Mouse (Mus musculus) yolk sac, embryonic 10.5 days (tissue): ENCODE results near the gene Tmcc1.
"Not testable (repeated sequence)": the region's sequence is repeated elsewhere in the genome, so short reads cannot be mapped to it uniquely, and the experiment has no call there.

ENCODE experiments used
- DNase-seq: peaks from one replicate; pipeline ENCODE4 v3.0.0-alpha.2; 2017; ENCODE audit warnings: low spot score

Tmcc1 gene

GRCm38 (mm10) chr6:116074892-116075291 lies 118.4 kb downstream of the Tmcc1 start:
- no peak for DNase-seq

DNA sequence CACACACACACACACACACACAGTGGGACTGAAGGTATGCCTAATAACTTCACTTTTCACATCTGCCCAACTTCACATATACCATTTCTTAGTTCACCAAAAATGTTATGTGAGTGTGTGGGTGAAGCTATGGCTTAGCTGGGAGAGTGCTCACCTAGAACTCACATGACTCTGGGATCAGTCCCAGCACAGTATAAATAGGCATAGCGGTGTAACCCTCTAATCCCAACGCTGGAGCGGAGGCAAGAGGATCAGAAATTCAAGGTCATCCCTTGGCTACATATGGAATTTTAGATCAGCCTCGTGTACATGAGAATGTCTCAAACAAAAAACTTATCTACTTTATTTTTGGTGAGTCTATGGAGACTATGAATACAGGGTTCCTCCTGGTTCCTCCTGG lies 119.7 kb downstream of the Tmcc1 start:
- no peak for DNase-seq

GRCm38 (mm10) chr6:116072746-116073261 lies 120.5 kb downstream of the Tmcc1 start:
- no peak for DNase-seq

DNA sequence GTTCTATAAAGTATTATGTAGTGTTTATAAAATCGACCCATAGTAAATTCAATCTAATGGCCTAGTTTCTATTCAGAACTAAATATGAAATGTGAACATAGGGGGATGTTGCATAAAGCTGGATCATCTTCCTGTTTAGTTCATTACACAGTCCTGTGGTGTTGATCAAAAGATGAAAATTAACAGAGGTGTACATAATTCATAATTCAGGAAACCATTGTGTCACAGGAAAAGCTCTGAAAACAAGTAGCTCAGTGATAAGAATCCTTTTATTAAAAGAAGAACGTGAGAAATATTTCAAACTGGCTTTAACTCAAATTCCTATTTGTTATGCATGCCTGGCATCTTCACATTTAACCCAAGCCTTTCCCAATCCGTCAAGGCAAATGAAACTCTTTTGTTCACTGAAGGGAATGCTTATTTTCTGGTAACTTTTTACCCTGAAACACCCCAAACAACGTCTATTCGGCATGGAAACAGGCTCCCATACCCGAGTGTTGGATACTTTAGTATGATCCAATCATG lies 121.0 kb downstream of the Tmcc1 start:
- DNase-seq = no peak

DNA sequence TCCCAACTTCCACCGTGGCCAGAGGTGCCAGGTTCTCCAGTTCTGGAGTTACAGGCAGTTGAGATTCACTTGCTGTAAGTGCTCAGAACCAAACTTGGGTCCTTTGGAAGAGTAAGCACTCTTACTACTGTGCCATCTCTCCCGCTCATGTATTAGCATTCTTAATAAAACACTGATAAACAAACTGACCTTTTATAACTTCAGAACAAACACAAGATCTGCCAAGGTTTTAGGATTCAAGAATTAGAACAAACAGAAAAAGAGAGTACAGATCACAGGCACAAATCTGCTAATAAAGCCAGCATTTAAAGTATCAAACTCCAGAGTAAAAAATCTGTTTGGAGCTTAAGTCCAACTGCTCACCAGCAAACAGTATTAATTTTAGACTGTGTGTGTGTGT lies 121.5 kb downstream of the Tmcc1 start:
- DNase-seq = no peak

DNA sequence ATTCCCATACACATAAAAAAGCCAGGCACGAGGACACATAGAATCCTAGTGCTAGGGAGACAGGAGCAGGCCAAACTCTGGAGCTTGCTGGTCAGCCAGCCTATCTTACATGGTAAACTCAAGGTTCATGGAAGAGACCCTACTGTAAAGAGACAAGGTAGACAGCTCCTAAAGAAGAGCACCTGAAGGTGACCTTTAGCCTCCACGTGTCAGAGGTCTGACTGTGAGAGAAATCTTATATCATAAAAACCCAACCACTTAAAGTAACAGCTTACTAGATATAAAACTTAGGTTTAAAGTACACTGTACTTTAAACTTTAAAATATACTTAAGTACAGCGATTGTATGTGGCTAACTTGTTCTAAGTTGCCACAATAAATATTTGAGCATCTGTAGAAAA lies 122.7 kb downstream of the Tmcc1 start:
- DNase-seq = no peak

DNA sequence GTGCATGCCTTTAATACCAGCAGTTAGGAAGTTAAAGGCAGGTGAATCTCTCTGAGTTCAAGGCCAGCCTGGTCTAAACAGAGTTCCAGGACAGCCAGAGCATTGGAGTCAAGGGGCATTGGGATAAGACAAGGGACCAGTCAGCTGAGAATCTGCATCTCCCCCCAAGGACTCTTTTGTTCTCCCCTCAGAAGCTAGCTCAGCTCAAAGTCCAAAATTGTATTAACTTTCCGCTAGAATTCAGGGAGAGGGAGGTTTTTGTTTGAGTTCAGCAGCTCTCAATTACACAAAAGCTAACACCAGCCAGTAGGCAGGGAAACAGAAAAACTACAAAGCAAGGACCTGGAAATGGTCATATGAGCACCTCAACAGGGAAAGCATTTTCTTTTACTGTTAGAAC lies 129.8 kb downstream of the Tmcc1 start:
- peak; percentile 11 for DNase-seq

- not testable (repeated sequence) for DNase-seq
Observed at GRCm38 (mm10) chr6:116059542-116059941, 133.7 kb downstream of the Tmcc1 start.

- no peak for DNase-seq
Observed at GRCm38 (mm10) chr6:116058541-116059300, 134.6 kb downstream of the Tmcc1 start.

- peak; percentile 22 for DNase-seq
Observed at GRCm38 (mm10) chr6:116056676-116057264, 136.5 kb downstream of the Tmcc1 start.

- no peak for DNase-seq
Observed at GRCm38 (mm10) chr6:116055766-116056165, 137.5 kb downstream of the Tmcc1 start.

DNA sequence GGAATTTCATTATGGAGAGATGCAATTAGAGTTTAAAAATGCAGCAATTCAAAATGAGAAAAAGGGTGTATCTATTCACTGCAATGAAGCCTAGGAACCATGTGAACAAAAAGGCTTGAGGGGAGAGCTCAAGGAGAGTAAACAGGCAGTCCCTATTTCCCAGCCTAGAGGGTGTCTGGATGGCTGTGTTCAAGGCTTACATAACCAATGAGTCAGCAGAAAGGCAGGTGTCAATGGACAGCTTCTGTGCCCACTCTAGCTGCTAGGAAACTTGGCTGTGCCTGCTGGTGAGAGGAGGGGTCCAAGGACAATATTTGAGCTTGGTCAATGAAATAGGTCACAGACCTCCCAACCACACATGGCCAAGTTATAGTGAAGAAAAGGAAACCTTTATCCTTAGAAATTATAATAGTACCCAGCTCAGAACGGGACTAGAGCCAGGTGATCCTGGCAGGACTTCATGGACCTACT lies 138.2 kb downstream of the Tmcc1 start:
- no peak for DNase-seq

- DNase-seq = no peak
Observed at GRCm38 (mm10) chr6:116047896-116048295, 145.4 kb downstream of the Tmcc1 start.

GRCm38 (mm10) chr6:116047366-116047765 lies 145.9 kb downstream of the Tmcc1 start:
- DNase-seq = no peak

DNA sequence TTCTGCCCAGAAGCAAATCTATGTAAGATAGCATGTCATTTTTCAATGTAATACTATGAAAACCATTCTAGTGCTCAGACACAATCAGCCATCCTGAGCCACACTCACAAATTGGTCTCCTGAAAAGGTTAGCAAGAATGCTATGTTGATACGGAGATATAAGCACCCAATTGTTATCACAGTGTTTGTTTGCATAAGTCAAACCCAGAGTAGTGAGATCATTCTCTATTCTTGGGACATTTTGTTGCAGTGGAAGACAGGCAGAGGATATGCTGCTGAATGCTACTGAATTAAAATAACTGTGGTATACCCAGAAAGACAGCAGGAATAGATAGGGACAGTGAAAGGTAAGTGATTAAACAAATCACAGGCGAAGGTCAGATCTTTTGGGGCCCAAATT lies 149.2 kb downstream of the Tmcc1 start:
- DNase-seq = no peak

GRCm38 (mm10) chr6:116038222-116038621 lies 155.1 kb downstream of the Tmcc1 start:
- DNase-seq = no peak

DNA sequence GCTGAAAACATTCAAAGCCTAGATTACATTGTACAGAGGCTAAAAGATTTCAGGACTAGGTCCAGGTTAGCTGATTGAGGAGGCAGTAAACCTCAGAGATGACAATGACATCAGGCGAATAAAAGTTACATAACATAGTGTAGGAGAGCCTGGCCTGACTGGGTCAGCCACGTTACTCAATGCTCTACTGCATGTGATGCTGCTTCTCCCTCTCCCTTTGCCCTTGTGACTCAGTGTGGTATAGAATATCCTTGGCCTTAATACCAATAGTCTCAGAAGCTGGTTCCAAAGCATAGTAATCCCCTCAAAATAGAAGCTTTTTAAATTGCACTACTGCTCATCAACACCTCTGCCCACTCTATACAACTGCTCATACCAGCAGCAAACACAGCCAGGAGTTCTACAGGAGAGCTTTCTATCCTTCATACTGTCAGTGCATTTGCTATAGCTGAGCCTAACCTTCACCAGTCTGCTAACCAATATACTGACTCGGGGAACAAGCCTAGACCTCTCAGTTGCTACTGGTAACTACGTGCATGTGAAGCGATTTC lies 155.9 kb downstream of the Tmcc1 start:
- no peak for DNase-seq

DNA sequence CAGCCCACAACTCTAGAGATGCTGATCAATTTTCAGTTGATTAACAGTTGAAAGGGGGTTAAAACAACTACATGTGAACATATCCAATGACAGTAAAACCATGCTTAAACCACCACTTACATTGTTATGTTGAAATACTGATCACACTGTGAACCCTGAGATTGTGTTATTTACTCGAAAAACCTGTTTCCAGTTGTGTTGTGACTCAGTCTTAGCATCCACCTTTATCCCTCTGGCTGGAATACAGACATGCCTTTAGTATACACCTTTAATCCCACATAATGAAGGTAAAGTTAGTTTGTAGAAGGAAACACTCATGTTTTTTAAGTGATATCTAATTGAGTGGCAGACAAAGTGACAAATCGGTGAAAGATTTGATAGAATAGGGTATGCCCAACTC lies 156.7 kb downstream of the Tmcc1 start:
- no peak for DNase-seq

DNA sequence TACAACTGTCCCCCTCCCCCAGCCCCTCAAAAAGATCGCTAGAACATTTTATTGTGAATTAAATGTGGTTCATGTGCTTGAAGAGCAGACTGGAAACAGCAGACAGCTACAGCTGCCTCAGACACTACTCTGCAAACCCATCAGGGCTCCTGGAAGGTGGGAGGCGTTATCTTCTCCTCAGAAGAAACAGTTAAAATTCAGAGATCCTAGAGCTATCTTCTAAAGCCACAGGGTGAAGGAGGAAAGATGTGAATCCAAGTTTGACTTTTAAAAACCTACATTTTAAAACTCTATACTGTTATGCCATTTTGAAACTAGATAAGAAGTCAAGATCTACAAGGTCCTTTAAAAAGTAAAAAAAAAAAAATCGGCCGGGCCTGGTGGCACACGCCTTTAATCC lies 162.2 kb downstream of the Tmcc1 start:
- DNase-seq = no peak

GRCm38 (mm10) chr6:116024666-116025065 lies 168.6 kb downstream of the Tmcc1 start:
- no peak for DNase-seq

- no peak for DNase-seq
Observed at GRCm38 (mm10) chr6:116021961-116022485, 171.3 kb downstream of the Tmcc1 start.

GRCm38 (mm10) chr6:116015902-116016301 lies 177.4 kb downstream of the Tmcc1 start:
- no peak for DNase-seq

- no peak for DNase-seq
Observed at GRCm38 (mm10) chr6:116014111-116014510, 179.2 kb downstream of the Tmcc1 start.
